ENCODE assay signal across 9 mouse cellular contexts in genomic region chr4:45483271-45484245, GRCm38 (mm10). TPM values are rescaled to one million over a fixed set of nuclear protein-coding genes. Genes with fewer than 3 reads are reported as not detected.
A peak's percentile ranks its signal among the peaks of the same experiment; 100 is the strongest.
DNase-seq lines count a peak whose midpoint lies in the region; ATAC-seq and TF ChIP-seq lines count a peak whose summit lies in the region.
"Had no signal": no experiment of that assay in that cellular context is flagged by ENCODE, and none has a peak within 500 bp of the region (broad histone marks: within the 10 kb centered on the region; RNA-seq: fewer than 3 reads in every experiment).

No protein-coding gene starts in this region.

- intact Hi-C loops in gastrocnemius, adult 2 months (cut with DNase I), result no loop called here

- no peak for ATAC-seq in megakaryocyte progenitor cell, adult 5-6 weeks (replicated peaks; ENCODE audit: poor library complexity)

- peak overlapping the region; percentile 54 for H3K27ac ChIP-seq in gastrocnemius, adult 2 months
- H3K27ac ChIP-seq: midbrain, embryonic 12.5 days had no signal

- no peak for TF ChIP-seq CTCF in gastrocnemius, adult 2 months (IDR thresholded peaks at IDR 0.05)

- no peak overlapping the region for H3K4me3 ChIP-seq in gastrocnemius, adult 2 months
- H3K4me3 ChIP-seq: midbrain, embryonic 12.5 days had no signal

- DNase-seq in gastrocnemius, adult 2 months, result peak; percentile 71
- no peak for DNase-seq in gastrocnemius, postnatal 10 days
- peak; percentile 65 for DNase-seq in NIH3T3 (ENCODE audit: low read depth)
- DNase-seq in heart, adult 9 months (ENCODE audit: low spot score in 2 of 2), result peak; percentile 84
- DNase-seq in liver, result peak; percentile 81
- DNase-seq in spleen, postnatal 4 days (ENCODE audit: low spot score in 2 of 2), result no peak
- DNase-seq in MN1 (ENCODE audit: low spot score), result no peak

RNA-seq across cellular contexts. Expression of gene Shb, which starts 48.7 kb away (rescaled TPM):
- 10 to 100 TPM in 1 of 2 experiments, 1 to 10 TPM in 1; 6.5 to 10.0 TPM for total RNA-seq in gastrocnemius, adult 2 months (2021)
- total RNA-seq in gastrocnemius, postnatal 10 days (2021), result 10 to 100 TPM in 1 of 2 experiments, 1 to 10 TPM in 1; 9.3 to 12.5 TPM
- 1.5 TPM in 2 replicates for total RNA-seq in megakaryocyte progenitor cell, adult 5-6 weeks (2015)
- total RNA-seq in megakaryocyte progenitor cell, adult 5-6 weeks (2017), result 2.0 and 2.8 TPM in 2 replicates

Comparison
In these comparisons a context has a peak if more than half of its experiments do, and no peak if none do; other contexts are left out.
1. DNase-seq: peak in gastrocnemius, adult 2 months (single experiment), NIH3T3 (single experiment), heart, adult 9 months (2 of 2) and liver (single experiment); none in gastrocnemius, postnatal 10 days (single experiment), spleen, postnatal 4 days (0 of 2) and MN1 (single experiment).